Mouse (Mus musculus) right cerebral cortex, postnatal 4 days (tissue): ENCODE results near the gene Gna14.

Source experiments
- DNase-seq: peaks from one replicate; pipeline ENCODE4 v3.0.0-alpha.2; 2022

Gna14 gene

DNA sequence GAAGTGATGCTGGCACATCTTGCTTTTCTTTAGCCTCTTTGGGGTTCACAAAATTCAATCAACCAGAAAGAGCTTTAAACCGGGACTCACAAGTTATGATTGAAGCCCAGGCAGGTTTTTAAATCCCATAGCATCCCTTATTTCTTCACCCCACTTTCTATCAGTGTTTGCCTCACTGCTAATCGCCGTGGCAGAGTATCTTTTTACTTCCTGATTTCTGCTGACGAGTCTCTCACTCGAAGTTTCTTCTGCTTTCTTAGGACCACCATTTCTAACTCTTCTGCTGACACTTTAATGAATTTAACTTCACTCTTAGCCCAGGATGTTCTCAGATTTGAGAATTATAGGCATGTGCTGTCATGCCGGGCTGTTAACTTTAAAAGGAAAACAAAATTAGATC, 21.6 kb downstream of the Gna14 start:
- DNase-seq, result no peak

- DNase-seq, result no peak
These were observed 23.8 kb downstream of the Gna14 start for GRCm38 (mm10) chr19:16459317-16459716.

DNA sequence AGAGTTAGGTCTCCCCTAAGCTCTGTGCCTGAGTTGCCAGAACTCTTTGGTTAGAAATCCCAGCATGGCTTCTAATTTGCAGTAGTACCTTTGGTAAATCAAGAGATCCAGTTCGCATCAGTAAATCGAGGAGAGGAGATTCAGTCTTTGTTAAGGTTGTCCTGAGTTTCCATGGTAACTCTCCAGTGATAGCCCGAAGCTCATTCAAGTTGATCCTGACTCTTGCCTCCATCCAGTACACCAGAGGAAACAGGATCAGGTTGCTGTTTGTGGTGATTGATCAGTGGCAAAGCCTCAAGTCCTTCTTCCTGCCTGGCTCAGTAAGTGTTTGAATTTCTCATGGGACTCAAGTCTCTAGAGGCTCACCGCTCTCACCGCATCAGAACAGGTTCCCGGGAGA, 24.7 kb downstream of the Gna14 start:
- no peak for DNase-seq

DNA sequence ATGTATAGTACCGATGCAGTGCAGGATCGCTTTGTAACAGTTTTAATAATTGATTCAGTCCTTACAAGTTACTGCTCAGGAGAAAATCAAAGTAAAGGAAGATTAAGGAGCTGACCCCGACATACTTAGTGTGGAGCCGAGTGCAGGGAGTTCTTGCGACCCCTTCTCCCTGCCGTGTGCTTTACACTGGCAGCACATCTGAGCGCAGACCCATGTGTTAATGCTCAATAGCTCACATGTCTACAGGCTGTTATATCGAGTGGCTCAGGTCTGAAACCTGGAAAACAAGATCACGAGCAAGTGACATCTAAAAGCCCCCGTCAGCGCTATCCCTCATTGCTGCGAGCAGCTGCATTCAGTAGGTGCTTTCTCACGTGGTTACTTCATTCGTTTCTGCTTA, 25.3 kb downstream of the Gna14 start:
- no peak for DNase-seq

DNA sequence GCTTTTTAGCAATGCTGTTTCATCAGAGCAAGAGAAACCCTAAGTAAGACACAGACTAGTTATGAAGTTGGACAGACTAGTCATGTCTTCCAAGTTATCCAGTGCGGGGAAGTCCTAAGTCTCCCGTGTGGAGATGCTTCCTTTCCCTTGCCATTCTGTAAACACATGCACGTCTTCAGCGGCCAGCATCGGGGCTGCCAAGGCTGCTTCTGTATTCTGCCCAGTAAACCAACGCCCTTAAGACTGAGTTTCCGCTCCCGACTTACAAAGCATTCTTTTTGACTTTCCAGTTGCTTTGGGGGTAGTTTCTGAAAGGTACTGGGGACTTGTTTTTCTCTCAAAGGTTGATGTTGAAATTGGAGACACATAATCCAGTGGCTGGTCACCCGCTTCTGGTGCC, 26.9 kb downstream of the Gna14 start:
- DNase-seq, result no peak

- no peak for DNase-seq
These were observed 29.2 kb downstream of the Gna14 start for GRCm38 (mm10) chr19:16464730-16465129.

GRCm38 (mm10) chr19:16468756-16469374, 33.3 kb downstream of the Gna14 start:
- no peak for DNase-seq

- DNase-seq, result no peak
These were observed 37.1 kb downstream of the Gna14 start for GRCm38 (mm10) chr19:16472655-16473054.

DNA sequence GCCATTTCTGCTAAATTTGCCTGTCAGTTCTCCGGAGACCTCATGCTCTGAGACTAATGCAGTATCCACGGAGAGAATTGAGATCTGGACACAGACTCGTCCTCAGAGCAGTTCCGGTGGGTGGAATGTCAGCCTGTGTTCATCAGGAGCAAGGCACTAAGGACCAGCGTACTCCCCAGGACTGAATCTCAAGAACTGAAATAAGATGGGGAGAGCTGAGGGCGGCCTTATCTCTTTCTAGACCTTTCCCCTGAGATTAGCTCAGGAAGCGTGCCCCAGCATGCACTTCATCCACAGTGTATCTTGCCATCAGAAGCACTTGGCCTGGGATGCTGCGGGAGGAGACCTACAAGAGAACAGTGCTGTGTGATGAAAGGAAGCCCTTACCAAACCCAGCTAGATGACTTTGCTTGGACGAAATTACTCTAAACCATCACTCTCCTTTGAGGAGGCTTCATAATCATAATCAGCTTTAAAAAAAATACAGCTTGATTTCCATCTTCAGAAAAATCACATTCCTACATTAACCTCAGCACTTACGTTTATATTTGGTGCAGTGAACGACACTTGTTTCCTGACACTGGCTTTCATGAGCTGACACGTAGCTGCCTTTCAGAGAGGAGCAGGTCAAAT, 41.9 kb downstream of the Gna14 start:
- no peak for DNase-seq

- no peak for DNase-seq
These were observed 42.6 kb downstream of the Gna14 start for GRCm38 (mm10) chr19:16478186-16478607.

DNA sequence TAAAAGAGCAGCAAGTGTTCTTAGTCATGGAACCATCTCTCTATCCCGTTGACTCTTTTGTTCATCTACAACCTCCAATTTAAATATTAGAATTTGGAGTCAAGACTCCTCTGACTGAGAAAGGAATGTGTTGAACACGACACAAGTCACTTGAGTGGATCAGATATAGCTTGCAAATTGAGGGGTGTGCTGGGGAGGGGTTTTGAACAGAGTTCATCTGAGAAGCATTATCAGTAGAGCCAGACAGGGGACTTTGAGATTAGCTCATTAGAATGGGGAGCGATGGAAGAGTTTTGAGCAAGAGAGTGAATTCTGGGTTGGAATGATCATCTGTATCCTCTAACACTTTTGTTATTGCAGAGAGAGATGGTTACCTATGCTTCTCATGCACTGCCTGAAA, 46.5 kb downstream of the Gna14 start:
- DNase-seq, result no peak

DNA sequence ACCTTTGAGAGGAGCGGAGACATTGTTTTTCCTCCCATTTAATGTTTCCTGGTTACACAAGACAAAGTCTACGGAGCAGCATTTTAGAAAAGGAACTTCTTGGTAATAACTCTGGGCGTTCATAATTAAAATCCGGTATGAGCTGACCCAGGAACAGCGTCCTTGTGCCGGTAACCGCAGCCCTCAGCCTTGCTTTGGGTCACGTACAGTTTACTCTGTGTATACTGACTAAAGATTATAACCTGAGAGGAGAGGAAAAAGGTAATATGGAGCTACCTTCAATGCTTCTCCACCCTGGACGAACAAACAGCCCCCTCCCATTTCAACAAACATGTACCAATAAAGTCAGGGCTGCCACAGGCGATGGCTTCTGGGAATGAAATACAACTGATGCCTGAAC, 48.7 kb downstream of the Gna14 start:
- no peak for DNase-seq

- DNase-seq, result no peak
These were observed 49.1 kb downstream of the Gna14 start for GRCm38 (mm10) chr19:16484671-16485070.

- DNase-seq, result no peak
These were observed 55.2 kb downstream of the Gna14 start for GRCm38 (mm10) chr19:16490756-16491155.

- DNase-seq, result no peak
These were observed 55.9 kb downstream of the Gna14 start for GRCm38 (mm10) chr19:16491497-16491896.

GRCm38 (mm10) chr19:16492453-16492852, 56.9 kb downstream of the Gna14 start:
- DNase-seq, result no peak

DNA sequence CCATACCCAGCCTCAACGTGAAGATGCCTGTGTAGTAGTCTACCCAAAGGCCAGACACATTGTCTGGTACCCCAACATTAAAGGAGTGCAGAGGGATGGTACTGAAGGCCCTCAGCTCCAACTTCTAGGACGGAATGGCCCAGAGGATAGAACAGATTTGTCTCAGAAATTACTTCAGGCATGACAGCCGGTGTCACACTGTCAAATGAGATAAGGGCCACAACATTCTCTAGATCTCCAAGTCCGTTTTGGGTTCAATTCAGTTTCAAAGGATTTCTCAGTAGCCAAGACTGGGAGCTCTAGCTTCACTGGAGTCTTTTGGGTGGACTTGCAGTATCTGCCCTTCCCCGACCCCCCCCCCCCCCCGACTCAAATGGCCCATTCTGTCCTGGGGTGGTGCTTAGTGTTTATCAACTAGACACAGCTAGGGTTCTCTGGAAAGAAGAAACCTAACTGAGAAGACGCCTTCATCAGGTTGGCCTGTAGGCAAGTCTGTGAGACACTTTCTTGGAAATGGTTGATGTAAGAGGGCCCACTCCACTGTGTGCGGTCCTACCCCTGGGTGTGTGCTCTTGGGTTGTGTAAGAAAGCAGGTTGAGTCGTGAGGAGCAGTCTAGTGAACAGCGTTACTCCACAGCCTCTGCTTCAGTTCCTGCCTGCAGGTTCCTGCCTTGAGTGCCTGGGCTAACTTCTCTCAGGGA, 59.4 kb downstream of the Gna14 start:
- DNase-seq, result no peak

- no peak for DNase-seq
These were observed 60.5 kb downstream of the Gna14 start for GRCm38 (mm10) chr19:16496016-16496415.

- no peak for DNase-seq
These were observed 66.5 kb downstream of the Gna14 start for GRCm38 (mm10) chr19:16502054-16502453.

GRCm38 (mm10) chr19:16506711-16507364, 71.3 kb downstream of the Gna14 start:
- DNase-seq, result no peak

GRCm38 (mm10) chr19:16510343-16511080, 75.0 kb downstream of the Gna14 start:
- no peak for DNase-seq

GRCm38 (mm10) chr19:16511081-16511420, 75.5 kb downstream of the Gna14 start:
- no peak for DNase-seq

GRCm38 (mm10) chr19:16514201-16514600, 78.6 kb downstream of the Gna14 start:
- no peak for DNase-seq
